Mouse (Mus musculus) MEL (cell line): ENCODE measurements at regions not wholly inside any gene's neighbourhood (a gene's known extent, or its start where the extent isn't known, plus 50 kb on each side); places are given as distances from the start of the nearest gene placed in this dataset.

ENCODE experiments used
- DNase-seq: peaks from one replicate; pipeline ENCODE4 v3.0.0; 2011; ENCODE audit warnings: low read depth, low spot score
- H3K27ac ChIP-seq: 2 replicates; pipeline ENCODE4 v1.5.1; 2012; ENCODE audit warnings: low read depth, mild to moderate bottlenecking, control low read depth, low read length, moderate library complexity; ENCODE audit not compliant: control insufficient read depth
- H3K27me3 ChIP-seq, 2 experiments: fragments of 150-350 bp in 1 of 2; sonication (generic) in 1 of 2; 2 replicates each; pipeline ENCODE4 v1.6.1; 2012; ENCODE audit warnings: low read length in 2 of 2, mild to moderate bottlenecking in 2 of 2, improper control_type of control experiment in 1 of 2, moderate library complexity in 1 of 2; ENCODE audit not compliant: insufficient read depth in 2 of 2, control insufficient read depth in 1 of 2
- H3K36me3 ChIP-seq, 2 experiments: 2 replicates each; pipeline ENCODE4 v1.6.1; 2012 to 2014; ENCODE audit warnings: low read length in 2 of 2, improper control_type of control experiment in 1 of 2, inconsistent platforms in 1 of 2, mild to moderate bottlenecking in 1 of 2; ENCODE audit not compliant: insufficient read depth in 2 of 2, control insufficient read depth in 1 of 2
- H3K4me1 ChIP-seq, 2 experiments: fragments of 150-350 bp in 1 of 2; sonication (generic) in 1 of 2; 2 replicates each; pipeline ENCODE4 v1.6.1; 2012; ENCODE audit warnings: low read length in 2 of 2, improper control_type of control experiment in 1 of 2, mild to moderate bottlenecking in 1 of 2; ENCODE audit not compliant: insufficient read depth in 2 of 2, control insufficient read depth in 1 of 2
- H3K4me3 ChIP-seq, 2 experiments: fragments of 150-350 bp in 1 of 2; sonication (generic) in 1 of 2; 2 replicates each; pipeline ENCODE4 v1.5.1; 2012; ENCODE audit warnings: low read depth in 2 of 2, low read length in 2 of 2, mild to moderate bottlenecking in 2 of 2, moderate library complexity in 2 of 2, control low read depth in 1 of 2, improper control_type of control experiment in 1 of 2; ENCODE audit not compliant: control insufficient read depth in 1 of 2, insufficient read depth in 1 of 2
- H3K79me2 ChIP-seq: 2 replicates; pipeline ENCODE4 v1.6.1; 2012; ENCODE audit warnings: mild to moderate bottlenecking, low read length, moderate library complexity; ENCODE audit not compliant: control insufficient read depth, poor library complexity, insufficient read depth
- H3K9ac ChIP-seq: 2 replicates; pipeline ENCODE4 v1.6.1; 2012; ENCODE audit warnings: low read depth, mild to moderate bottlenecking, control low read depth, low read length, moderate library complexity; ENCODE audit not compliant: control insufficient read depth, poor library complexity, severe bottlenecking
- H3K9me3 ChIP-seq: fragments of 150-350 bp; sonication (generic); replicated peaks from 2 replicates; pipeline ENCODE4 v1.6.1; 2012; ENCODE audit warnings: mild to moderate bottlenecking, low read length, improper control_type of control experiment, moderate library complexity; ENCODE audit not compliant: insufficient read depth
- POLR2AphosphoS2 ChIP-seq: IDR thresholded peaks from 2 replicates; pipeline ENCODE4 v1.6.1; 2011; ENCODE audit warnings: low read length, improper control_type of control experiment
- UBTF ChIP-seq: IDR thresholded peaks from 2 replicates; pipeline ENCODE4 v1.6.1; 2012; ENCODE audit warnings: low read depth, mild to moderate bottlenecking, inconsistent platforms, low read length, improper control_type of control experiment, moderate library complexity, borderline replicate concordance; ENCODE audit not compliant: insufficient read depth
- ZNF384 ChIP-seq: IDR thresholded peaks from 2 replicates; pipeline ENCODE4 v1.6.1; 2012; ENCODE audit warnings: low read depth, mild to moderate bottlenecking, inconsistent platforms, low read length, improper control_type of control experiment

GRCm38 (mm10) chr16:85951628-85952027 lies 50.0 kb upstream of the Adamts5 start:
- H3K36me3 ChIP-seq: no peaks in the 10 kb centered on the region
- no peak for TF ChIP-seq POLR2AphosphoS2
- no peak for TF ChIP-seq ZNF384
- TF ChIP-seq UBTF: no peak
- H3K79me2 ChIP-seq: no peaks in the 10 kb centered on the region
- no peaks in the 10 kb centered on the region for H3K4me1 ChIP-seq
- H3K9me3 ChIP-seq: no peaks in the 10 kb centered on the region
- H3K9ac ChIP-seq: no peak overlapping the region
- no peak overlapping the region for H3K27ac ChIP-seq
- DNase-seq: no peak
- no peaks in the 10 kb centered on the region for H3K27me3 ChIP-seq
- no peak overlapping the region for H3K4me3 ChIP-seq
